Mouse (Mus musculus) kidney, adult 11 months (tissue): ENCODE measurements around the gene Msrb1.
"Not testable (repeated sequence)": the region's sequence is repeated elsewhere in the genome, so short reads cannot be mapped to it uniquely, and the experiment has no call there.

Experiments
- DNase-seq: peaks from one replicate; pipeline ENCODE4 v3.0.0; 2022

Msrb1 gene

GRCm38 (mm10) chr17:24736330-24737051 lies at the start of gene Msrb1:
Gene Msrb1 (plus strand): TSS chr17:24736642.
- DNase-seq, result peak; percentile 99

- DNase-seq, result no peak
Measured at GRCm38 (mm10) chr17:24687146-24687595, 49.3 kb upstream of the Msrb1 start.

GRCm38 (mm10) chr17:24687599-24687998 lies 48.8 kb upstream of the Msrb1 start:
- DNase-seq, result no peak

- DNase-seq, result no peak
Measured at GRCm38 (mm10) chr17:24689251-24690081, 47.0 kb upstream of the Msrb1 start, which contains the start of gene Syngr3. Gene Syngr3 (minus strand): TSS chr17:24689955.

- DNase-seq, result no peak
Measured at GRCm38 (mm10) chr17:24692385-24692784, 44.1 kb upstream of the Msrb1 start.

- no peak for DNase-seq
Measured at GRCm38 (mm10) chr17:24695326-24696010, 41.0 kb upstream of the Msrb1 start.

- DNase-seq, result peak; percentile 82
Measured at GRCm38 (mm10) chr17:24696011-24696697, 40.3 kb upstream of the Msrb1 start, which contains the start of the genes Gfer and Noxo1. Gene Gfer (minus strand): TSS chr17:24696156. Gene Noxo1 (plus strand): TSS chr17:24696234.

GRCm38 (mm10) chr17:24697985-24698384 lies 38.5 kb upstream of the Msrb1 start:
- no peak for DNase-seq

GRCm38 (mm10) chr17:24698715-24699114 lies 37.7 kb upstream of the Msrb1 start:
- no peak for DNase-seq

GRCm38 (mm10) chr17:24699473-24699872 lies 37.0 kb upstream of the Msrb1 start:
- no peak for DNase-seq

GRCm38 (mm10) chr17:24701251-24701650 lies 35.2 kb upstream of the Msrb1 start:
- no peak for DNase-seq

- DNase-seq, result no peak
Measured at GRCm38 (mm10) chr17:24705821-24706220, 30.6 kb upstream of the Msrb1 start.

- peak; percentile 91 for DNase-seq
Measured at GRCm38 (mm10) chr17:24706982-24707800, 29.3 kb upstream of the Msrb1 start, which contains the start of gene Tbl3. Gene Tbl3 (minus strand): TSS chr17:24707660.

GRCm38 (mm10) chr17:24707801-24708425 lies 28.5 kb upstream of the Msrb1 start:
- no peak for DNase-seq

GRCm38 (mm10) chr17:24708646-24709045 lies 27.8 kb upstream of the Msrb1 start:
- no peak for DNase-seq

- DNase-seq, result no peak
Measured at GRCm38 (mm10) chr17:24715556-24715955, 20.9 kb upstream of the Msrb1 start.

GRCm38 (mm10) chr17:24716166-24716682 lies 20.2 kb upstream of the Msrb1 start:
- no peak for DNase-seq

GRCm38 (mm10) chr17:24717943-24718342 lies 18.5 kb upstream of the Msrb1 start, which contains the start of the genes Rnf151 and Rps2:
Gene Rnf151 (minus strand): TSS chr17:24718063.
Gene Rps2 (plus strand): TSS chr17:24718116.
- DNase-seq, result no peak

GRCm38 (mm10) chr17:24718938-24719337 lies 17.5 kb upstream of the Msrb1 start:
- DNase-seq, result not testable (repeated sequence)

- DNase-seq, result peak; percentile 98
Measured at GRCm38 (mm10) chr17:24719494-24720222, 16.8 kb upstream of the Msrb1 start.
